Mouse (Mus musculus) lung, adult 18-20 months (tissue): Measurements from ENCODE around the gene Cd163.

Experiments used
- DNase-seq, 2 experiments: peaks; one replicate each; pipeline ENCODE4 v3.0.0; 2022; ENCODE audit warnings: mixed read lengths in 2 of 2

Cd163 gene

GRCm38 (mm10) chr6:124364328-124364727 is 59.9 kb downstream of the Cd163 start:
- no peak for DNase-seq

GRCm38 (mm10) chr6:124373584-124374206 is 69.2 kb downstream of the Cd163 start:
- DNase-seq, result no peak

GRCm38 (mm10) chr6:124374683-124375082 is 70.2 kb downstream of the Cd163 start:
- DNase-seq, result no peak

- peak; percentile 41 to 58 for DNase-seq
These were observed 71.0 kb downstream of the Cd163 start for GRCm38 (mm10) chr6:124375435-124375884.

GRCm38 (mm10) chr6:124376311-124376710 is 71.9 kb downstream of the Cd163 start:
- no peak for DNase-seq

GRCm38 (mm10) chr6:124377494-124378255 is 73.2 kb downstream of the Cd163 start:
- DNase-seq, result no peak

- peak; percentile 28 to 36 for DNase-seq
These were observed 74.9 kb downstream of the Cd163 start for GRCm38 (mm10) chr6:124379331-124379730.
